Mouse (Mus musculus): ENCODE data around the gene Gucd1. TPM values are rescaled to one million over a fixed set of nuclear protein-coding genes. Genes with fewer than 3 reads are reported as not detected.

Gene Gucd1
- polyA plus RNA-seq, 2 experiments, result 34.0 to 39.2 TPM

DNA sequence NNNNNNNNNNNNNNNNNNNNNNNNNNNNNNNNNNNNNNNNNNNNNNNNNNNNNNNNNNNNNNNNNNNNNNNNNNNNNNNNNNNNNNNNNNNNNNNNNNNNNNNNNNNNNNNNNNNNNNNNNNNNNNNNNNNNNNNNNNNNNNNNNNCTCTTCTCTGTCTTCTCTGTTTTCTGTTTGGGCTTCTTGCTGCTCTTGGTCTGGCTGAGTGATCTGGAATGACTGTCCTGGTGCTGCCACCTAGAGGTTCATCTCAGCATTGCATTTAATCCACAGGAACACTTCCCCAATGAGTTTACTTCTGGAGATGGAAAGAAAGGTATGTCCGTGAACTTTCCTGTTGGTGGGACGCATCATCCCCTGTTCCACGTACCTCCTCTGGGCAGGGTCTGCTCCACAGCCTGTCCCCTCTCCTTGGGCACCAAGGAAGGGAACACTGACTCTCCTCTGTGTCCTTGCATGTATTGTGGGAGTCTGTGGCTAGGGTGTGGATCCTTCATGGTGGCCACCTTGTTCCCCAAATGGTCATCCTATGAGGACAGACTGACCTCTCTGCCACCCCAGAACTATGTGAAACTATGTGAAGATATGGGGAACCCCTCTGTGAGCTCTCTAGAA lies 81.1 kb downstream of the Gucd1 start:
- ATAC-seq (ENCODE audit: low FRiP score, low read depth) (peak; percentile 58), DNase-seq (ENCODE audit: low spot score) (peak; percentile 89)
- Histone ChIP-seq H3K4me3 (replicated peaks; ENCODE audit: low read length) (no peak overlapping the region), H3K4me2 (replicated peaks; ENCODE audit: low read depth, low read length, severe bottlenecking) (no peak overlapping the region), H3K9ac (ENCODE audit: low read depth, low read length, severe bottlenecking) (no peak overlapping the region), H3K9me3 (ENCODE audit: control insufficient read depth, low read length) (no peaks in the 10 kb centered on the region), H3K27ac (replicated peaks; ENCODE audit: low read depth, low read length) (no peak overlapping the region), H3K36me3 (ENCODE audit: control insufficient read depth, insufficient read depth, low read length) (no peaks in the 10 kb centered on the region), H3K27me3 (ENCODE audit: control insufficient read depth, insufficient read depth, low read length) (no peaks in the 10 kb centered on the region), H3K4me1 (ENCODE audit: control insufficient read depth, insufficient read depth, low read length) (no peaks in the 10 kb centered on the region)
- TF ChIP-seq POLR2A (IDR thresholded peaks at IDR 0.05; ENCODE audit: borderline replicate concordance, extremely low read depth, insufficient read depth, insufficient read length), result no peak
- WGBS, result 15% methylated on average over 3 of the region's 3 CpGs

DNA sequence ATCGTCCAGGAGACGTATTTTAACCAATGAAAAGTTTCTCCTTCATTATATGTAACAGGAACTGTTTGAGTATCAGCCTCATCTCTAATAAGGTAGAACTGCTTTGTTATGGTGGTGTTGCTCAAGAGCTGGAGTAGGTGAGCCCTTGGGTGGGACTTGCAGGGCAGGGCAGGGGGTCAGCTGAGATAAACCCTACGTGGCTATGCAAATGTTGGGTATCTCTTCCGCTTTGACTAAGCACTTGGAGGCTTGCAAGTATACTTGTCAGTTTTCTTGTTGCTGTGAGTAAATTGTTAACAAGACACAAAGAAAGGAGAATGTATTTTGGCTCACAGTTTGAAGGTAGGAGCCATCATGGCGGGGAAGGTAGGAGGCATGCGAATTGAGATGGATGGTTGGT lies 87.1 kb downstream of the Gucd1 start:
- Histone ChIP-seq H3K4me3 (replicated peaks; ENCODE audit: low read length) (no peak overlapping the region), H3K9ac (ENCODE audit: low read depth, low read length, severe bottlenecking) (no peak overlapping the region), H3K4me1 (ENCODE audit: control insufficient read depth, insufficient read depth, low read length) (no peaks in the 10 kb centered on the region), H3K27ac (replicated peaks; ENCODE audit: low read depth, low read length) (no peak overlapping the region), H3K27me3 (ENCODE audit: control insufficient read depth, insufficient read depth, low read length) (no peaks in the 10 kb centered on the region), H3K9me3 (ENCODE audit: control insufficient read depth, low read length) (no peaks in the 10 kb centered on the region), H3K4me2 (replicated peaks; ENCODE audit: low read depth, low read length, severe bottlenecking) (no peak overlapping the region), H3K36me3 (ENCODE audit: control insufficient read depth, insufficient read depth, low read length) (no peaks in the 10 kb centered on the region)
- ATAC-seq (ENCODE audit: low FRiP score, low read depth), result no peak
- 95% methylated on average over 6 of the region's 6 CpGs for WGBS
- no peak for TF ChIP-seq POLR2A (IDR thresholded peaks at IDR 0.05; ENCODE audit: borderline replicate concordance, extremely low read depth, insufficient read depth, insufficient read length)
- DNase-seq (ENCODE audit: low spot score), result no peak

DNA sequence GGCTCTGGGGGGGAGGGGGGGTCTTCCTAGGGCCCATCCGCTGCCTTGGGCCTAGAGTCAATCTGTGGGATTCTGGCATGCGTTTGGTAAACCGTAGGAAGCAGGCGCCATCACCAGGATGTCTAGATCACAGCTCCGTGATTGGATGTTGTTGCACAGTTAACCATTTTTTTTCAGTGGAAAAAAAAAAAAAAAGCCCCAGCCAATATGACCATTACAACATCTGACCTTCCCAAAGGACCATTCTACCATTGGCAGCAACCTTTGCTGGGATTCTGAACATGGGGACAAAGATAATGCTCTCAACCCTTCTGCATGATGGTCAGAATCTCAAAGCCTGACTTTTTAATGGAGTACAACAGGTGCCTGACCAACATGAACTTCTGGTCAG lies 87.6 kb downstream of the Gucd1 start:
- H3K27me3 ChIP-seq (ENCODE audit: control insufficient read depth, insufficient read depth, low read length), result no peaks in the 10 kb centered on the region
- no peaks in the 10 kb centered on the region for H3K36me3 ChIP-seq (ENCODE audit: control insufficient read depth, insufficient read depth, low read length)
- WGBS, result 87% methylated on average over 5 of the region's 5 CpGs
- no peaks in the 10 kb centered on the region for H3K4me1 ChIP-seq (ENCODE audit: control insufficient read depth, insufficient read depth, low read length)
- ATAC-seq (ENCODE audit: low FRiP score, low read depth) (no peak), DNase-seq (ENCODE audit: low spot score) (no peak)
- H3K9me3 ChIP-seq (ENCODE audit: control insufficient read depth, low read length), result no peaks in the 10 kb centered on the region
- no peak overlapping the region for H3K4me2 ChIP-seq (replicated peaks; ENCODE audit: low read depth, low read length, severe bottlenecking)
- TF ChIP-seq POLR2A (IDR thresholded peaks at IDR 0.05; ENCODE audit: borderline replicate concordance, extremely low read depth, insufficient read depth, insufficient read length), result no peak
- H3K9ac ChIP-seq (ENCODE audit: low read depth, low read length, severe bottlenecking), result no peak overlapping the region
- H3K27ac ChIP-seq (replicated peaks; ENCODE audit: low read depth, low read length), result no peak overlapping the region
- H3K4me3 ChIP-seq (replicated peaks; ENCODE audit: low read length), result no peak overlapping the region

DNA sequence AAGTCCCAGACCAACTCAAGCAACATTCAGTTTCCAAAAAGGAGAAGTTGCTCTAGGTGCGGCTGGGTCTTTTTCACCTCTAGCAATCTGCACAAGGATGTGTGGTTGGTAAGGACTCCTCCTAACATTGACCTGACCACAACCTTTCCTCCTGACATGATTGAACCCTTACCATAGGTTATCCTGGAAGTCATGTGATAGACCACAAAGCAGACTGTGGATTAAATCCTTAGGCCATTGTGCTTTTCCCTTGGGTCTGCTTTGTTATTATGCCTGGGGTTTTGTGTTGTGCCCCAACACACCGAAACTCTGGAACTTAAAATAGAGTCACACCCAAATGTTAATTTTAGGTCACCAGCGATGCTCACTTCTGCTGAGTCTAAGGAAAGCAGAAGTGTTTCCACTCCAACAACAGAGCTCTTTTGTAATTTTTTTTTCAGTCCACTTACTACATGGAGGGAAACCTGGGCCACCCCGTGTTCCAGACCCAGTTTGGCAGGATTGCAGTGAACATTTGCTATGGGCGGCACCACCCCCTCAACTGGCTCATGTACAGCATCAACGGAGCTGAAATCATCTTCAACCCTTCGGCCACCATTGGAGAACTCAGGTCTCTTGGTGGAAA lies 88.1 kb downstream of the Gucd1 start:
- ATAC-seq (ENCODE audit: low FRiP score, low read depth) (no peak), DNase-seq (ENCODE audit: low spot score) (no peak)
- no peak overlapping the region for H3K9ac ChIP-seq (ENCODE audit: low read depth, low read length, severe bottlenecking)
- H3K4me1 ChIP-seq (ENCODE audit: control insufficient read depth, insufficient read depth, low read length), result no peaks in the 10 kb centered on the region
- H3K27me3 ChIP-seq (ENCODE audit: control insufficient read depth, insufficient read depth, low read length), result no peaks in the 10 kb centered on the region
- no peaks in the 10 kb centered on the region for H3K9me3 ChIP-seq (ENCODE audit: control insufficient read depth, low read length)
- TF ChIP-seq POLR2A (IDR thresholded peaks at IDR 0.05; ENCODE audit: borderline replicate concordance, extremely low read depth, insufficient read depth, insufficient read length), result no peak
- H3K4me2 ChIP-seq (replicated peaks; ENCODE audit: low read depth, low read length, severe bottlenecking), result no peak overlapping the region
- H3K4me3 ChIP-seq (replicated peaks; ENCODE audit: low read length), result no peak overlapping the region
- H3K36me3 ChIP-seq (ENCODE audit: control insufficient read depth, insufficient read depth, low read length), result no peaks in the 10 kb centered on the region
- whole genome bisulfite sequencing, result 83% methylated on average over 7 of the region's 7 CpGs
- no peak overlapping the region for H3K27ac ChIP-seq (replicated peaks; ENCODE audit: low read depth, low read length)

DNA sequence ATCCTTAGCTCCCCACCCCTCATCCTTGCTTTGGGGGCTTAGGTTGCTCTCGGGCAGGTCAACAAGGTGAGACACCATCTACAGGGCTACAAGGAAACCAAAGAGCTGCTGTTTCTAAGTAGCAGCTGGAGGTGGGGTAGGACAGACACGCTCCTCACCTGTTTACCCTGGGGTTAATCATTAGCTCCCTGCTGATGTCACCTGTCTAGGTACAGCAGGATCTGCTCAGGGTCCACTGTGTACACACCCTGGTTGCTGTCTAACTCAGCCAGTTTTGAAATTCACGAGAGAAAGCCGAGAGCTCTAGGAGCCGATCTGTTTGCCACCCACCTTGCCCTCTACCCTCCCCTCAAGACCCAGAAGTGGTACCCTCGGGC lies 88.8 kb downstream of the Gucd1 start:
- Histone ChIP-seq H3K4me1 (ENCODE audit: control insufficient read depth, insufficient read depth, low read length) (no peaks in the 10 kb centered on the region), H3K27ac (replicated peaks; ENCODE audit: low read depth, low read length) (no peak overlapping the region), H3K9me3 (ENCODE audit: control insufficient read depth, low read length) (no peaks in the 10 kb centered on the region), H3K4me2 (replicated peaks; ENCODE audit: low read depth, low read length, severe bottlenecking) (no peak overlapping the region), H3K27me3 (ENCODE audit: control insufficient read depth, insufficient read depth, low read length) (no peaks in the 10 kb centered on the region), H3K9ac (ENCODE audit: low read depth, low read length, severe bottlenecking) (no peak overlapping the region), H3K36me3 (ENCODE audit: control insufficient read depth, insufficient read depth, low read length) (no peaks in the 10 kb centered on the region), H3K4me3 (replicated peaks; ENCODE audit: low read length) (no peak overlapping the region)
- DNase-seq (ENCODE audit: low spot score) (no peak), ATAC-seq (ENCODE audit: low FRiP score, low read depth) (no peak)
- 79% methylated on average over 6 of the region's 6 CpGs for WGBS
- TF ChIP-seq POLR2A (IDR thresholded peaks at IDR 0.05; ENCODE audit: borderline replicate concordance, extremely low read depth, insufficient read depth, insufficient read length), result no peak

All from limb, embryonic 14.5 days (tissue).